Mouse (Mus musculus) thymus, postnatal 10 days (tissue): Measurements from ENCODE around the gene Mfsd9.
"Not testable (repeated sequence)": the region's sequence is repeated elsewhere in the genome, so short reads cannot be mapped to it uniquely, and the experiment has no call there.

Experiments
- DNase-seq, 2 experiments: peaks; one replicate each; pipeline ENCODE4 v3.0.0; 2021; ENCODE audit warnings: low spot score in 2 of 2

Mfsd9 gene

DNA sequence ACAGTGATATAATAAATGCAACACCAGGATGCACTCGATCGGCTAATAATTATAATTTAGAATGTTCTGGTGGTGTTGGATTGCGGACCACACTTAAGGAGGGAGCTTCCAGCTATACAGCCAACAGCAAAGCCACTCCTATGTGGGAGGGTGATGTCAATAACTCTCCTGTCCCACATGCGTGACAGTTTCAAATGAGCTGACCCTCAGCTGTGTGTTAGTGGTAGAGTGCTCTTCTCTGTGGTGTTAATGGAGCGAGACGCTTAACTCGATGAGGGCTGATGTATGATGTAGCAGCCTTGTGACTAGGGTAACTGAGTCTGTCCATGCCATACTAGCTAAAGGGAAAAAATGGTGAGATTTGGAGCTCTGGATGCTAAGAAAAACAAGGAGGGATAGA lies 7.0 kb downstream of the Mfsd9 start:
- no peak for DNase-seq

DNA sequence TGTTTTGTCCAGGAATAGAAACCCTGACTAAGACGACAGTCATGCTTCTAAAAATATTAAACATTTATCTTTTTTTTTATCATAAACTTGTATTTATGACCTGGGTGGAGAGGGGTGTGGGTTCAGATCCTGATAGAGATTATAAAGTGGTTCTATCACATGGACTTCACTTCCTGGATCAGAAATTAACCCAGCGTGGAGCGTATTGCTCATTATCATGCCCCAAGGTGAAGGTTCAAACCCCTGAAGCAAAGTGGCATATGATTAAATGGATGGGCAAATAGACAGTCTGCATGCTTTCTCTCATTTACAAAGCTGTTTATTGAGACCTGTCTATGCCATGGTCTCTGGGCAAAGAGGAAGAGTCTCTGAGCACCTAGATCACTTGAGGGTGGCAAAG lies 13.7 kb downstream of the Mfsd9 start:
- no peak for DNase-seq

DNA sequence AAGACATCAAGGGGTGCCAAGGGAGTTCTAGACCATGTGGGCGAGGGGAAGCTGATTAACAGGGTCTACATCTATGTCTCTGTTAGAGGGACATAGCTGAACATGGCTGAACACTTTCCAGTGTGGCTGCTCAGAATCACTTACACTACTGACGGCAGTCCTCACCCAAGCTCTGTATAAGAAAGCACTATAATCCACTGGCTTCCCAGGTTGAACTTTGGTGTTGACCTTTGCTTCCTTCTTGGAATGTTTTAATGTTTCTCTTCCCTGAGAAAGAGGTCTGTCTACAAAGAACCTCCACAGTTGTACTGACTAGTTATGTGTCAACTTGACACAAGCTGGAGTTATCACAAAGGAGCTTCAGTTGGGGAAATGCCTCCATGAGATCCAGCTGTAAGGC lies 14.4 kb downstream of the Mfsd9 start:
- DNase-seq = no peak

DNA sequence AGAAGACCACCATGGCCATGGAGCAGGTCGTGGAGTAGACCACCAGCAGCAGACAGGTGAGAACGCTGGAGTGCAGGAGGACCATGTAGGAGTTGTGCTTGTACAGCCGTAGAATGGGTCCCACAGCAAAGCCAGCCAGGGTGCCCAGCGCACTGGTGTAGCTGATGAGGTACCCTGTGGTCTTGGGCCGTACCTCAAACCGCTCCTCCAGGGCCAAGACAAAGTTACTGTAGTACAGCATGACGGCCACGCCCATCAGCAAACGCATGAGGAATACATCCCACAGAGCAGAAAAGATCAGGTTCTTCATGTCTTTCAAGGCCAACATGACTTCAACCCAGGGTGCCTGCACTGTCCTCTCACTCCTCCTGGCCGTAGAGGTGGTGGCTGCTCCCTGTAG lies 16.4 kb downstream of the Mfsd9 start:
- DNase-seq = no peak

DNA sequence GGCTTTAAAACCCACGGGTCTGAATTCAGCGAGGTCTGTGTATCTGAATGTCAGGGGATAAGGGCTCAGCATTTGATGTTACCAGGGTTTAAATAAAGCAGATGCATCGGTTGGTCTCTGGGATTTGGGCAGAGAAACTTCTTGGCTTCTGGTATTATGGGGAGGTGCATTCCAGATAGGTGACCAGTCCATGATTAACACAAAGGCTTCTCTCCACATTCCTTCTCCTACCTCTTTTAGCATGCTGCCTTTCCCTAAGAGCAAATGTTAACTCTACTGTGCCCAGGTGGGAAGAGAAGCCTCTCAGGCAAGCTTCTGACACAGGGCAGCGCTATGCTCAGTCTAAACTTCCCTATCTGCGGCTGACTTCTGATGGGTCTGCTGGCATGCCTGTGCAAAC lies 17.3 kb downstream of the Mfsd9 start:
- no peak for DNase-seq

DNA sequence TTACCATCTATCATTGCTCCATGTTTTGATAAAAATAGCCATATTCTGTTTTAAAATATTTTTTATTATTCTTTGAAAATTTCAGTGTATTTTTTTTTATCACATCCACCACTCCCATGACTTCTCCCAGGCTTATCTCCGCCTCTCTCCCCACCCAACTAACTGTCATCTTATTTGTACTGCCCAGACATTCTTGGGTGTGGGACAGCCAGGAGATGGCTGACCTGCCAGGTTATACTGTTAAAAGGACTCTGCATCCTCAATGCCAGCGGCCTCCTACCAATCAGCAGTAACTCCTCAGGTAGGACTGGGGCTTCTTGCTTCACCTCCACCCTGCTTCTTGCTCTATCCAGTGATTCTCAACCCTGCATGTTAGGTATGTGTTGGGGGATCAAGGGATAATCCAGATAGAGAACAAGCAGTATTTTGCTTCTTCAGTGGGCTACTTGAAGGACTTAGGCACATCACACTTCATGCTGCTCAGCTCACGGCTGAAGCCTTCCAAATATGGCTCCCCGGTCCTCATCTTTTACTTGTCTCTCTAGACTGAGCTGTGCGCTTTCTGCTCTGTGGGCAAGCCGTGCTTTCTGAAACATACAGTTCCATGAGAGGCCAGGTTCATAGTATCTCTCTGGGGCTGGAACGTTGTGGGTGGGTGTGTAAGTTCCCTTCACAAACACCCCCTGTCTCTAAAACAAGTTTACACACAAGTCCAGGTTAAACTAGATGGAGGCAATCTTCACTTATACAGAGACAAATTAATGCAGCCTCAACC lies 19.1 kb downstream of the Mfsd9 start:
- no peak for DNase-seq

DNA sequence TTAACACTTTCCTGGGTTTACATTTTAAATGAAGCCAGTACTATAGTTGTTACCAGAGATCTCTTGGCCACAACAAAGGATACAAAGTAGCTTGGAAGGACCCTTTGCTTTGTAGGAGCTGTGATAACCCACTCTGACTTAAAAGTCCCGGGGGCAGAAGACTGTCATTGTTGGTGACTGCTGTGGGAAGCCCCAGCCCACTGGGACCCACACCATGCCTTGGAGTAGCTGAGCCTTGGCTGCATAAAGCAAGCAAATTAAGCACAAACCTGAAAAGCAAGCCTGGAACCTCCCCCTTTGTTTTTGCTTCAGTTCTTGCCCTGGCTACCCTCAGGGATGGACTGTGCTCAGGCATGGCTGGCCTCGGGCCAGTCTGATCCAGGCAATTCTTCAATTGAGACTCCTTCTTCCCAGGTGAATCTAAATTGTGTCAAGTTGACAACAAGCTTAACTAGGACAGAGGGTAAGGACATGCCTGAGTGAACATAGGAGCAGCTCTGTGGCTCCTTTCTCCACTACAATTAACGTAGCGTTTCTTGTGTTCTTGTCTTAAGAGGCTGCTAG lies 21.1 kb downstream of the Mfsd9 start:
- DNase-seq = no peak

DNA sequence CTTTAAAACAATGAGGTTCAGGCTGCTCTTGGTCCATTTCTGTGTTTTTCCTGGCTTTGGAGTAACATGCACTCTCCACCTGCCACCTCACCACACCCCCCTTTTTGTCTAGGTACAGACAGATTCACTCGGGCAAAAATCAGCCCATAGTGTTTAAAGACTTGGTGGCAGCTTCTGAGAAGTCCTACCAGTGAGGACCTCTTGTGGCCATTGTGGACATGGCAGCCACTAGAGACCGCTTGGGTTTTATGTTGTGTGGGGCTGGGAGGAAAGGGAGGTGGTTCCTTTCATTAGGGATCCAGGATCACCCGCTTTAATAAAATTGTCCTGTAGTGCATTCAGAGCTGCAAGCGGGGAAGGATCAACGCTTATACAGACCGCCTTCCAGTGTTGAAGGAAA lies 21.9 kb downstream of the Mfsd9 start:
- DNase-seq = peak in 1 of 2 experiments; percentile 23

DNA sequence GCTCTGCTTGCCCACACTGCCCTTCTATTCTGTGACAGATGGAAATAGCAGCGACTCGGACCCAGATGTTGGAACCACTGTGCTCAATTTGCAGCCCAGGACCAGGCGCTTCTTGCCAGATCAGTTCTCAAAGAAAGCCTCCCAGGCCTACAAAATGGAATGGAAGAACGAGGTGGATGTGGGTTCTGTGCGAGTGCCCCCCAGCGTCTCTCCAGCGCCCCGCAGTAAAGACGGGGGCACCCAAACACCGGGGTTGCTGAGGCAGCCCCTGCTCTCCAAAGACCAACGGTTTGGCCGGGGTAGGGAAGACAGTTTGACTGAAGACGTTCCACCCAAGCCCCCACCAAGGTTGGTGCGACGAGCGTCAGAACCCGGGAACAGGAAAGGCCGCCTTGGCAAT lies 22.9 kb downstream of the Mfsd9 start:
- no peak for DNase-seq

DNA sequence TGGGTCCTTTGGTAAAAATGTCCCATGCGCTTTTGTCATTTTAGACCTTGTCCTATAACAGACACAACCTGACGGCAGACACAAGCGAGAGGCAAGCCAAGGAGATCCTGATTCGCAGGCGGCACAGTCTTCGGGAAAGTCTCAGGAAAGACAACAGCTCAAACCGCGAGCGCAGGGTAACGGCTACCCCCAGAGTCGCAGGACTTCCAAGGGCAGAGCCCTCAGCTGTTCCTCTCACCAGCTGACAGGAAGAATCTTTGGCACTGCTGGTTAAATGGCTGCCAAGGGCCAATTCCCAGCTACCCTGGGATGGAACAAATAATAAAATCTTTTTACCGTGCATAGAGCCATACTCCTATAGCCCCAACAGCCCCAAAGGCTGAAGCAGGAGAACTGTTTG lies 25.0 kb downstream of the Mfsd9 start:
- DNase-seq = no peak

DNA sequence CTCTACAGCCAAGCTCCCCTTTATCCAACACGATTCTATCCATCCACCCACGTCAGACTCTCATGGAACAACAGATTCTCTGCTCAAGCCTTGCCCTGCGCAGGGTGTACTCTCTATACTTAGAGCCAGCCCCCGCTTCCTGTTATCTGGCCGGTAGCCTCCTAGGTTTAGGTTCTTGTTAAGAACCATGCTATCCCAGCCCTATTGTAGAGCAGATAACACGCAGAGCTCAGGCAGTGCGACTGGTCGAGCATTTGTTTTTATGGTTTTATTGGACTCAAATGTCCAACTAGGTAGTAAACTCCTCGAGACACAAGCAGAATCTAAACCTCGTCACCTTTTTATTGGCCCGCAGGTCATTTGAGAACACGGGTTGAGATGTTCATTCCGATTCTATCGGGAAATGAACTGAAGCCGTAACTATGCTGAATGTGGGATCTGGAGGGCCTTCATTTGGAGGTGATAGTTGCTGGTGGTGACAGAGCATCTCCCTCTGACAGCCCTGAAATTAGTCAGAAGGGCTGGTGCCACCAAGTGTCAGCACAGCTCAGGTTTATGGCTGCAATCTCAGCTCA lies 25.7 kb downstream of the Mfsd9 start:
- DNase-seq = no peak

DNA sequence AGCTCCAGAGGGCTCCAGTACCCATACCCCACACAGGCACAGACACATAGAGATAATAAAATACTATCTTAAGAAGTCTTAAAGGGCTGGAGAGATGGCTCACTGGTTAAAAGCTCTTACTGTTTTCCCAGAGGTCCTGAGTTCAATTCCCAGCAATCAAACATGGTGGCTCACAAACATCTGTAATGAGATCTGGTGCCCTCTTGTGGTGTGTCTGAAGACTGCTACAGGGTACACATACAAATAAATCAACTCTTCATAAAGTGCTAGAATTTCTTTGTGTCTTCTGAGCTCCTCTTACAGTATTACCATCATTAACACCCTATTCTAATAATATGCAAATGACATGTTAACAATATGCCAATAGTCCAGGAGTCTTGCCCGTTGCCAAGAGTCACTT lies 26.4 kb downstream of the Mfsd9 start:
- no peak for DNase-seq

DNA sequence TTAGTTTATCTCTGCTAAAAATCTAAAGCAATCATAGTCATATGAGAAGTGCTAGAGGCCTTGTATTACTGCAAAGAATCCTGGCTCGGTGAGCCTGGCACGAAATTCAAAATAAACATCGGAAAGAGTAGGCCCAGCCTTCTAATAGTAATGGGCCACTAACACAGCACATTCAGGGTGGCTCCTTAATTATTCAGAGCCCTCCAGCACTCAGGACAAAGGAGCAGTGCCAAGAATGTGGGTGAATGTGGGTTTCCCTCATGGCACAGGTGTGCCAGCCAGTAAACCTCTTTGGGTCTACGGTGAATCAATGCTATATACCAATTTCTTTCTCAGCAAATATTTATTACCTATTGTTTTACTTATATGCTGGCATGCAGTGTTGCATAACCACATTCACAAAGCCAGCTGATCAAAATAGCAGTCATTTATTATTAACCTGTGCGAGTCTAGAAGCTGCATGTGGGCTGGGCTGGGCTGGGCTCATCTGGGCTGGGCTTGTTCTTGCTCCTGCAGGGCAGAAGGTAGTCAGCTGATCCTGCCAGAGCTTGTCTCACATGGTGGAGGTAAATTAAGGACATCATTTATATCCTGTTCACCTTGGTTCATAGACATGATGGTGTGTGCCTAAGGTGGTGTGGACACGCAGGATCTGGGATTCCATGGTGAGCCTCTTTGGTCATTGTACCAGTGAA lies 30.6 kb downstream of the Mfsd9 start:
- no peak for DNase-seq

DNA sequence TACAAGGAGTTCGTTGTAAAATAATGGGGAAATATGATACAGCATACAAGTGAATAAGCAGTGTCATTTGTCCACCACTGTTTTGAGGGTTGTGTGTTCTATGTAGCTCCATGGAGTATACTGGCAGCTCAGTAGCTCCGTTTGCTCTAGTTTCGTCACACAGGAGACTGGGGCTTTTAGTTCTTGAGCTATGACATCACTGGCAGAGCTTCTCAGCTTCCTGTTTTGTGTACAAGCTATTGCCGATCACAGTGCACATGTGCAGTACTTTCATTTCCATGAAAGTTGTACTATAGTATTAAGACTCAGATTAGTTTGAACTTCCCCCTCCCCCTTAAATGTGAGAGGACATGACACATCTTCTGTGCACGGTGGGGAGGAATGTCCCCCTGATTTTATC lies 44.4 kb downstream of the Mfsd9 start:
- no peak for DNase-seq

DNA sequence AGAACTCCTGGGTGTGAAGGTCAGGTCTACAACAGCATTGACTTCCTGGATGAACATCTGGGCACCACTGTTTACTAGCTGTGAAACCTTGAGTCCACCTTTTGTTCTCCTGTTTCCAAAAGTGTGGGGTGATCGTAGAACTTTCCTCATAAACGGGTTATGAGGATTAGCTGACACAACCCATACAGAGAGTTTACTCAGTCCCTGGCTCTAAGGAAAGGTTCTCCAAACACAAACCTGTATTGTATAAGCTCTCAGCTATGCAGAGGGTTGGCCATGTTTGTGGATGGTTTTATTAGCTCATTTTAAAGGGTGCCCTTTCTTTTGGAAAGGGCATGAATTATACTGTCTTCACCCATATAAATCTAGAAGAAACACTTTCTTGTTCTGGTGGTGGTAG lies 49.7 kb downstream of the Mfsd9 start:
- DNase-seq = no peak

DNA sequence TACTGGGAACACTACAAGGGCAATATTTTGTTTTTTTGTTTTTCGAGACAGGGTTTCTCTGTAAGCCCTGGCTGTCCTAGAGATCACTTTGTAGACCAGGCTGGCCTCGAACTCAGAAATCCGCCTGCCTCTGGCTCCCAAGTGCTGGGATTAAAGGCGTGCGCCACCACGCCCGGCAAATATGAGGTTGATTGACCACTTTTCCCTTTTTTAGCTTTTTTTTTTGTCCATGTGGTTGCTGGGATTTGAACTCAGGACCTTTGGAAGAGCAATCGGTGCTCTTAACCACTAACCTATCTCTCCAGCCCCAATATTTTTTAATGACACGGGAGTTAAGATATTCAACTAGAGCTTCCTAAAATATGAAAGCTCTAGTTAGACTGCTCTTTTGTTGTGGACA lies 52.2 kb downstream of the Mfsd9 start:
- DNase-seq = not testable (repeated sequence)

DNA sequence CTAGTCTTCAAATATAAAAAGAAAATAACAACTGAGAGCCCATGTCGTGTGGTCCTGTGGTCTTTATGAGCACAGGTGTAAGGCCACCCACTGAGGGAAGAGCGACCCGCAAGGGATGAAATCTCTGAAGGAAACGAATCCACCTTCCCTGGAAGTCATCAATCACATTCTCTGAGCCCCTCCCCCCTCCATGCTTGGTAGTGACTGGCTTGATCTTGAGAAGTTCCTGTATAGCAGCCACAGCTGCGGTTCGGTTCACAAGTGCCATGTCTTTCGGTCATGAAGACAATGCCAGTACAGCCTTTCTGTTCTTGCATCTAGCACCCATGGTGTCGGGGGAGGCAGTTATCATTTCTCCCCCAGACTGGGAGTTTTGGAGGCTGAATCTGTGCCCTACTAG lies 52.8 kb downstream of the Mfsd9 start:
- peak; percentile 18 to 45 for DNase-seq

DNA sequence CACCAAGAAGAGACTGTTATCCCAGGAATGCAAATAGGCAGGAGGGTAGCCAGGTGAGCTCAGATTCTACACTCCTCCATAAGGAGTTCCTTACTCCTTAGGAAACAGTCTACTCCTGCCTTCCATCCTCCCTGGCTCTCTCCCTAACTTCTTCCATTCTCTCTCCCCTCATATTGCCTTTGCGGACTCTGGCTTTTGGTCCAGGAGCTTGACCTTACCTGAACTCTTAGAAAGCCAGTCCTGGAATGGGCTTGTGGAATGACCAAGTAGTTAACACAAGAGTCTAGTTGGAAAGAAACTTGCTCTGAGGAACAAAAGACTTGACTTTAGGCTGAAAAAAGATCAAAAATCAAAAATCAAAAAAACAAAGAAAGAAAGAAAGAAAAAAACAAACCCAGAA lies 61.9 kb downstream of the Mfsd9 start:
- DNase-seq = no peak

DNA sequence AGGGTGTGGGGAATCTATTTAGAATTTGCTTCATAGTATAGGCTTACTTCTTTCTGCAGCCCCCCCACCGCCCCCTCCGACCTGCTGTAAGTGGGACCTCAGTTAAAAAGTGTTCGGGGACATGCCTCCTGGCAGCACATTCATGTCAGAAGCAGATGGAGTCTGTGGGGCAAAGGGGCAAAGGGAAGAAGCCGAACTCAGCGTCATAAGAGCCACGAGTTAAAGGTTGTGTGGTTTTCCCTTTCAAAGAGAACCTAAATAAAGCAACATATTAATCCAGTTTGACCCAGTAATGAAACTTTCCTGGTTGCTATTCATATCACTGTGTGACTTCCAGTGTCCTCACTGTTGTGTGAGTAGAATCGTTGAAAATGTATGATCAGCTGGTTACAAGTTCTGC lies 63.1 kb downstream of the Mfsd9 start:
- DNase-seq = no peak

DNA sequence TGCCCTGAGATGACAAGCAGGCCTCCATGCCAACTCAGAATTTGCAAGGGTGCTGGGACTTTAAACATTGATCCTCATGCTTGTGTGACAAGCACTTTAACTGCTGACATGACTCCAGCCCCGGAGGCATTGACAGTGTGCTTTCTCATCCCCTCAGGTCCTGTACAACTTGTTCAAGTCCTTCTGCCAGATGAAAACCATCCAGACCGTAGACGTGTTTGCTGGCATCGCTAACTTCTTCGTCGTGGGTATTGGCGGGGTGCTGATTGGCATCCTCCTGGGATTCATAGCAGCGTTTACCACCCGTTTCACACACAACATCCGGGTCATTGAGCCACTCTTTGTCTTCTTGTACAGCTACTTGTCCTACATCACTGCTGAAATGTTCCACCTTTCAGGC lies 64.4 kb downstream of the Mfsd9 start:
- no peak for DNase-seq
